Mouse (Mus musculus): ENCODE measurements around the gene Crhr2. TPM values are rescaled to one million over a fixed set of nuclear protein-coding genes. Genes with fewer than 3 reads are reported as not detected.

The Crhr2 gene
- total RNA-seq, 2 experiments from 2014 or later: 2.1 to 2.6 TPM

DNA sequence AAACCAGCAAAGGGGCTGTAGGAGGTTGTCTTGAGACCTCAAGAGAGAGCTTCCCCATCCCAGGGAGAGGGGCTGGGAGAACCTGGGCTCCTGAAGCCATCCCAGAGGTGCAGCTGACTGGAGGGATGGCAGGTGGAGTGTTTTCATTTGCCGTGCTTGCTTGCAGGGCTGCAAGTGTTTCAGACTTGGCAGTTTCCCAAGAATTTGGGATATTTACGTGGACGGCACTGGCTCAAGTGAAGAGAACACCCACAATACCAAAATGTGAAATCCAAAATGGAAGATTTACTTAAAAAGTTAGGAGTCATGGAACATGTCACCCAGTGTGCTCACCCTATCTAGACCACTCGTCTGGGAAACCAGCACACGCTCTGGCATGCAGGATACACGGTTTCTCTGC is 2.2 kb downstream of the Crhr2 start:
- DNase-seq (ENCODE audit: low spot score in 2 of 2): no peak
- intact Hi-C loops (cut with DNase I): no loop called here

DNA sequence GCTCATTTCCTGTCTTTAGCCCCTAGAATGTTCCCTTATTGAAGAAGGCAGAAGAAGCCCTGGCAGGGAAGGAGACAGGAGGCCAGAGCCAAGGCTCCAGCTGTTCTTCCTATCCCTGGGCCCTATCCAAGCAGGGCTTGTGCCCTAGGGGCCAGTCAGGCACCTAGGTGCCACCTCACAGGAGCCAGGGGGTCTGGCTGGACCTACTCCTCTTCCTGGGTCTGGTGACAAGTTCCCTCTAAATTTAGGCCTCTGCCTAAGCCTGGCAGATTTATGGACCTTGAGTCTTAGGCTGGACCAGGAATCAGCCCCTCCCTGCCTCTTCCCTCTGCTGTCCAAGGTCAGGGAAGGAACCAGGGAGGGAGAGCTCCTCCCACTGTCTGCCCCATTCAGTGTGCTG is 4.4 kb downstream of the Crhr2 start:
- intact Hi-C loops (cut with DNase I): no loop called here
- no peak for DNase-seq (ENCODE audit: low spot score in 2 of 2)

DNA sequence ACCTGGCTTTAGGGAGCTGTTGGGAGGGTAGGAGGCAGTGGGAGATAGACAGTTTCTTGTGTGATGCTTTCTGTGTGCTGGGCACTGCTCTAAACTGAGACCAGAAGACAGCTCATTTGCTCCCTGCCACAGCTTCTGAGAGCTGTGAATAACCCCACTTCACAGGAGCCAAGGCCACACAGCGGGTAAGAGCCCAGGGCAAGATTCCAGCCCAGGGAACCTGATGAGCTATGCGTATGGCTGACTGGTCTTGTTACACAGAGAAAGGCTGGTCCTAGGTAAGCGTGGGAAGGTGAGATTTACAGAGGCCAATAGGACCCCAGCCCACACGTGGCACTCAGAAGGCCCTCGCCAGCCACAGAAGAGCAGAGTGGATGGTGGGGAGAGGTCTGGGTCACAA is 6.2 kb downstream of the Crhr2 start:
- DNase-seq (ENCODE audit: low spot score in 2 of 2): no peak
- intact Hi-C loops (cut with DNase I): no loop called here

DNA sequence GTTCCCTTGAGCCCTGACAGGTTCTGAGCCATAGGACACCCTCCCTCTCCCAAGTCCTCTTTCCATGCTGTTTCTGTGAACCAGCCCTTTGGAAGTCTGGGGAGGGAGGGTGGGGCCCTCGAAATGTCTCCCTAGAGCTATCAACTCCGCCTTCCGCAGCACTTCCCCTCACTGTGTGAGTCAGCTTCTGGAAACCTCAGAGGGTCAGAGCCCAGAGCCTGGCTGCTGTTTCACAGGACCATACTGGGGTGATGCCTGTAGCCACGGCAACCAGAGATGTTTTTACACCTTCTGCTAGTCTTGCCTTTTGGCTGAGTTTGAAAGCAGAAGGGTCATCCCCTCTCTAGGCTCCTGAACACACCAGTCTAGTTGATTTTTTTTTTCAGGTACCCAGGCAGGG is 9.8 kb downstream of the Crhr2 start:
- intact Hi-C loops (cut with DNase I): no loop called here

DNA sequence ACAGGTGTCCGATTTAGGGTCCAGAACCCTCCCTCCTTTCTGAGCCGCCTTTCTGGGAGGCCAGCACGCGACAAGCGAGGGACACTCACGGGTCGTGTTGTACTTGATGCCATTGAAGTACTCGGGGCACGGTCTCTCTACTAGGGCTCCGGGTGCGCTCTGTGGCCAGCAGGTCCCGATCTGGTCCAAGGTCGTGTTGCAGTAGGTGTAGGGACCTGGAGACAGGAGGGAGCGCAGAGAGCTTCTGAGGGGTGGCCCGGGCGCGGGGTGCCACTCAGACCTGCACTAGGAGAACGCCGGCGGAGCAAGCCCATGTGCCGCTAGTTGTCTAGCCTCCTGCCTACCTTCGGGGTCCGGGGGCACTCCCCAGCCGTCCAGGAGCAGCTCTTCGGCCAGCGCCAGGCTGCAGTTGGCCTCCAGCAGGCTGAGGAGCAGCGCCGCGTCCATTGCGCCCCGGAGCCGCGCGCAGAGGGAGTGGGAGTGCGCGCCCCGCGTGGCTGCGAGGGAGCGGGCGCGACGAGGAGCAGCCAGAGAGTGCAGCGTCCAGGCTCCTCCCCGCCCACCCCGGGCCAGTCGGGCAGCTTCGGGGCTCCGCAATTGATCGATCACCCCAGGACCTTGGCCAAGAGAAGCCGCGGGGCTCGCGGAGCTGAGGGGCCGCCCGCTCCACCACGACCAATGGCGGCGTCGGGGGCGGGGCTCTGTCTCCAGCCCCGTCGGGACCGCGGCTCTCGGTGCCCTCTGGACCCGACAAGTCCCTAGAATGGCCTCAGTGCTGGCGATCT is 15.3 kb downstream of the Crhr2 start:
- peak in 1 of 2 experiments; percentile 9 for DNase-seq (ENCODE audit: low spot score in 2 of 2)

More for the DNA sequence above, 9.8 kb downstream of the Crhr2 start:
- DNase-seq (ENCODE audit: low spot score in 2 of 2): no peak

DNA sequence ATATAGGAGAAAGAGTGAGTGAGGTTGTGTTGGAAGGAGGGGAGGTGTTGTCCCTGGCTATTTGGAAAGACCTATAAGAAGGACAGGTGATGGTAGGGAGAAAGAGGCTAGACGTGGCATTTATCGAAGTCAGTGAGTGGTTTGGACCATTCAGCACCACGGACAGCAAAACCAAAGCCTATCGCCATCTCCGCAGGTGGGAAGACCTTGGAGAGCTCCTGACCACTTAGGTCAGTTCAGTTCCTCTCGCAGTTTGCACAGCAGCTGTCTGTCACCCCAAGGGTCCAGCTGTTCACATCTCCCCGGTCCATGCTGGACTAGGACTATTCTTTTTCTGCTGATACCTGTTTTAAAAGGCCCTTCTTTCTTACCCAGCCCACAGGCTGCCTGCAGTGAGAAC is 24.5 kb downstream of the Crhr2 start:
- DNase-seq (ENCODE audit: low spot score in 2 of 2): no peak

More for the DNA sequence above, 15.3 kb downstream of the Crhr2 start:
- intact Hi-C loops (cut with DNase I): no loop called here

DNA sequence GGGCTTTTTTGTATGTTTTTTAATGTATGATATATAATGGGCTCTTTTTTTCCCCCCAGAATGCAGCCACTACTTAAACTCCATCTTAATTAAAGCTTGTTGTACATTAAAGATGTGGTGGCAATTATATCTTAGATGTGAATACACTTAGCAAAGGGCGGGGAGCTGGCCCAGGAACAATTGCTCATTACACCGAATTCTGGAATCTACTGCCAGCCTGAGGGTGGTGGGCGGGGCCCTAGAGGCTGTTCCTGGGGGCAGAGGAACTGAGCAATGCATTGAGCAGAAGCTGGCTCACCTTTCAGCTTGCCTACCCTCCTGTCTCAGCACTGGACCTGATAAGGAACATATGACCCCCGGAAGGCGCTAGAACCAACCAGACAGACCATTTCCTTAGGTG is 34.2 kb downstream of the Crhr2 start:
- DNase-seq (ENCODE audit: low spot score in 2 of 2): peak in 1 of 2 experiments; percentile 19
- intact Hi-C loops (cut with DNase I): no loop called here

More for the DNA sequence above, 24.5 kb downstream of the Crhr2 start:
- intact Hi-C loops (cut with DNase I): no loop called here

DNA sequence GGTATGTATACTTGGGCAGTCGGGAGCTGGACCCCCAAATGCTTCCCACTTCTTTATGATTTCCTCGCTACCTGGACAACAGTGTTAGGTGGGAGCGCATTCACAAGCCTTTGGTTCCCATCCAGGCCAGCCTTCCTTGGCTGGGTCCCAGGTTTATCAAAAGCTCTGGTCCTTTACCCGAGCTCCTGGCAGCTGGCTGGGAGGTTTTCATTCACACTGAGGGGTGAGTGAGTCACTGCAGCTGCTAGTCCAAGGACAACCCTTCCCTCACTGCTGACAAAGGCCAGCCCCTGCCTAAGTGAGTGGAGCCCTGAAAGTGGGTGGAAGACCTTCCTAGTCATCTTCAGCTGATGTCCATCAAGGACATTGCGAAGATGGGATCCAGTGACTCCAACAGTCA is 34.8 kb downstream of the Crhr2 start:
- intact Hi-C loops (cut with DNase I): no loop called here
- DNase-seq (ENCODE audit: low spot score in 2 of 2): peak; percentile 33 to 36

DNA sequence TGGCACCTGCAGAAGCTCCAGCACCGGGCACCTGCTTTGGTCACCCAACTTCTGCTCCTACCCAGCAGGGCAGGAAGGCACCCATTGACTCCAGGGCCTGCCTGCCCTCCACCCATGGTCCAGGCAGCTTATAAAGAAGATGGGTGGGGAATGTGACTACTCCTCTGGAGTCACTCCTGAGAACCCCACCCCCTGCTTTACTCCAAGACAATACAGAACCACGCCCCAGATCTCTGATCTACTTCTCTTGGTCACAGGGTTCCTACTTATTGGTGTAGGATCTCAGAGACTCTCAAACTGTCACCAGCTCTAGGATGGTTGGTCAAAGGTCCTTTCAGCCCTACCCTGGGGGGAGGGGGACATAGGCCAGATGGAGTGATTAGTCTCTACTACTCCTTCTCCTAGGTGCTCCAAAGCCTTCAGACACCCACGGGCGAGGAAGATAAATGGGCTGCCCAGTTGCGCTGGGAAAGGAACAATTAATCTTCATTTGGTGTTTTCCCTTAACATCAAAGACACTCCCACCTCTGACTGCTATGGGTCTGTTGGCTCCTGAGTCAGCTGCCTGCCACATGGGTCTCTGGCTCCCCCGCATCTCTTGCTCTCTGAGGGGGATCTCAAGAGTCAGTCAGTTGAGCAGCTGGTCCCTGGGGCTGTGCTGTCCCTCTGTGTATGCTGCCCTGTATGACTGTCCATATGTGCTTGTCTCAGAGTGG is 39.2 kb downstream of the Crhr2 start:
- intact Hi-C loops (cut with DNase I): no loop called here
- DNase-seq (ENCODE audit: low spot score in 2 of 2): no peak

DNA sequence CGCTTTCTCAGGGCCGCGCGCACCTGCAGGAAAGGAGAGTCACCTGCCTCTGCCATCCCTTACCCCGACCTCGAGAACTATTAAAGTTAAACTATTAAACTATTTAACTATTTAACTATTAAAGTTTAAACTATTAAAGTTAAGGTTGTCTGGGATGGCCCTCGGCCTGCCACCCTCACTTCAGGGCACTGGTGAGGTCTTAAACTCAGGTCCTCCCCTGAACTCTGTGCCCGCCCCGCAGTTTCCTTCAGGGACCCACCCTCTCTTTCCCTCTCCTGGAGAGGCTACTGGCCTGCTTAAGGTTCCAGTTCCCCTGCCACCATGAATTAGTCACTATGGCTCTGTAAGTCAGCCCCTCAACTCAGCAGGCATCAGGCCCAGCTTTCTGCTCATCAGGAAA is 41.4 kb downstream of the Crhr2 start:
- DNase-seq (ENCODE audit: low spot score in 2 of 2): no peak
- intact Hi-C loops (cut with DNase I): no loop called here

DNA sequence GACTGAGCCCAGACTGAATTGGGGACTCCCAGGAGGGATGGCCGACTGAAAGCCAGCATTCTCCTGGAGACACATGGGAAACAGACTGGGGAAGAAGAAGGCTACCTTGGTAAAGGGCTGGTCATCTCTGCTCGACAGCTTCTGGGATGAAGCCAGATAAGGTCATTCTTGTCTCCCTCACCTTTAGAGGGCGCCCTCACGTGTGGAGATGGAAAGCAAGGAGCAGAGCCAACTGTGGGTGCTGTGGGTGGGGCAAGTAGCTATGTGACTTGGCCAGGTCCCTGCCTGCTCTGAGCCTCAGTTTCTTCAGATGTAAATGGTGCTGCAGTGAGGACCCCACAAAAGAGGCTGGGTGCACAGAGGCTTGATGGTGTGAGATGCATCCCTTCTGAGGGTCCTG is 42.2 kb downstream of the Crhr2 start:
- intact Hi-C loops (cut with DNase I): no loop called here
- DNase-seq (ENCODE audit: low spot score in 2 of 2): no peak

DNA sequence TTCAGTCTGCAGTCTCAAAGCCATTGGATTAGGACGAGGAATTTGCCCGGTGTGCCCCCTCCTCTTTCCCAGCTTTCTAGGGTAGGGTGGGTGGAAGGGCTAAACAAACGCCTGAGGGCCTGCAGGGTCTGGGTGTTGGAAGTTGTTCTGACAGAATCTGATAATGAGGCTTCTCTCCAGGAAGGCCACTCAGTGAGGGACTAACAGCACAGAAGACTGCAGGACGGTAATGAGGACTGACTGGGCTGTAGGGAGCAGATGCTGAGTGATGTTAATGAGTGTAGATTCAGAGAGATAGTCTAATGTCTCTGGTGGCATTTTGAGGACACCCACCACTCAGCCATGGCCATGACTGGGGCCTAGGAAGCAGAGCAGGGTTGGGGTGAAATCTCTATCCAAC is 45.5 kb downstream of the Crhr2 start:
- intact Hi-C loops (cut with DNase I): no loop called here

DNA sequence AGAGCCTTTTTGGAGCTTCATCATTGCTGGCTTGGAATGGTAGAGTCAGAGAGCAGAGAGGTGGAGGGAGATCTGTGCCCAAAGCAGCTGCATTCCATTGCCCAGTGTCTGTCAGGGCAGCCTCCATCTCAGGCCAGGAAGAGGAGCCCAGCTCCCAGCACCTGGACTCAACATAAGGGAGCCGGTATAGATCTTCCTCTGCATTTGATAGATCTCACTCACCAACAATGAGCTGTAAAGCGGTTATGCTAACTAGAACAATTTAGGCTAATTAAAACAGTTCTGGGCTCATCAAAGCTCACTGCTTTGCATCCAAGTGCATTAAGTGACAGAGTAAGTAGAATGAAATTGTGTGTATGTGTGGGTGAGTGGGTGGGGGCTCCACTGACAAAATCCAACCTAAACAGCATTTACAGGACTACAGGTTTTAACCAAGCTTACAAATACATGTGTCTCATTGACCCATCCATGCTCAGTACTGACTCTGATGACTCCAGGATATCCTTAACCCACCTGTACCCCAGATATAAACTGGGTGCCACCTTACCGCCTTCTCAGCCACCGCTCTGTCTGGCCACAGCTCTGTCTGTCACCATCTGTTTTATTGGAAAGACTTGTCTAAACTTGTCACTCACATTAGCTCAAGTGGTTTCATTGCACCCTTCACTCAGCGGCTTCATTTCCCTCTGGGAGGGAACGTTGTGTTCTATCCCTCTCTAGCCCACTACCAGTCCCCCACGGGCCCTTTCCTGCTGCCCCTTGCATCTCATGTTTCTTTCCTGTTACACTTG is 50.4 kb downstream of the Crhr2 start:
- intact Hi-C loops (cut with DNase I): no loop called here
- no peak for DNase-seq (ENCODE audit: low spot score in 2 of 2)

More for the DNA sequence above, 45.5 kb downstream of the Crhr2 start:
- DNase-seq (ENCODE audit: low spot score in 2 of 2): no peak

DNA sequence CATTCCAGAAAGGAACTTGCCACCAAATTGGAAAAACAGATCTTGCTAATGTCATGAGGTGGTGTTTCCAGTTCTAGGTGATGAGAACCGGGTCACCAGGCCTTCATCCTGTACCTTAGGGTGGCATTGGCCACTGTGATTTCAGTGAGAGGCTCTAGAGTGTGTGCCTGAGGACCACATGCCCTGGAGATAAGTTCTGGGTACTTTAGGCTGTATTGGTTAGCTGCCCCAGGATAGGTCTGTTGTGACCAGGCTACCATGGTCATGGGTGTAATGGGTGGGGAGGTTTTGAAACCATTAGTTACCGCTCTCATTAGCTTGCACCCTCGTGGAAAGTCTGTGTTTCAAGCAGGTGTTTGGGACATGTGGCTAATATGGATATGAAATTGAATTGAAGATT is 51.4 kb downstream of the Crhr2 start:
- no peak for DNase-seq (ENCODE audit: low spot score in 2 of 2)

DNA sequence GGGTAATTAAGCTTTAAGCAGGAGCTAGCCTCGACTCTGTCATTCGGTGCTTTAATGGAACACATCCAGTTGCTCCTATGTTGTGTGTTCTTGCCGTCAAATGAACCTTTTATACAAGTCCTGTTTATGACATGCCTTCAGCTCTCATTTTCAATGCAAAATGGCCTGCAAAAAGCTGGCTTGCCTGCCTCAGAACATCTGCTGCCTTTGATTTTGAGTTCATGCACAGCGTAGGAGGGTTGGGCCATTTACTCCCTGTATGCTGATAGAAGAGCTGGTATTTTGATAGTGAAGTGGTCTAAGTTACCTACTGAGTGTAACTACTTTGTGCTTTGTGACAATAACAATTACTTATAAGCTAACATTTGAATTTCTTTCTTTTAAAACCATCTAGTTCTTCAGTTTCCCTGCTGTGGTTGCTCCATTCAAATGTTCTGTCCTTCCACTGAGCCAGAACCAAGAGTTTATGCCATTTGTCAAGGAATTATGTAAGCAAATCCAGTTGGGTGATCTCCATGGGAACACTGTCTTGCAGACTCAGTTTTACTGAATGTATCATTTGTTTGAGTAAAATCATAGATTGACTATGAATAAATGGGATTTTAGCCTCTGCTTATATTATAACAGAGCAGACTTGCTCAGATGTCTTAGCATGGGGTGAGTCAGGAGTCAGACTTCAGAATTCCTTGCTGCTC is 56.1 kb downstream of the Crhr2 start:
- no peak for DNase-seq (ENCODE audit: low spot score in 2 of 2)
- intact Hi-C loops (cut with DNase I): loop anchor here (5.0 kb wide), 1 partner anchor 91 kb away; no protein-coding TSS in a partner anchor

More for the DNA sequence above, 51.4 kb downstream of the Crhr2 start:
- intact Hi-C loops (cut with DNase I): no loop called here

DNA sequence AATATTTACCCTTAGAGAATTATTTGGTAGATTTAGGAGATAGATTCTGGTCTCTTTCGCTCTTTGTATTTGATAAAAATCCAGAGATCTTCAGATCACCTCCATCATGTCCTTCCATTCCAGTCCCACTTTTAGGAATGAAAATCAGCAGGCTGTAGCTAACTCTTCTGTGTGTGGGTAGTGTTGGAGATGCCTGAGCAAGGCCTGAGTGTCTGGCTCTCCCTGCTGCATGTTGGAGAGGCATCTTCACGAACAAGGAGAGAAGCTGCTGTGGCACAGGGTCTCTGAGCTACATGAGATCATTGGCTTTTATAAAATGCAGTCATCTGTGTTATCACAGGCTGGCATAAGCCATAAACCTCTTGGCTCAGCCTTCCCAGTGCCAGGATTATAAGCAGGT is 66.9 kb downstream of the Crhr2 start:
- intact Hi-C loops (cut with DNase I): no loop called here
- no peak for DNase-seq (ENCODE audit: low spot score in 2 of 2)

DNA sequence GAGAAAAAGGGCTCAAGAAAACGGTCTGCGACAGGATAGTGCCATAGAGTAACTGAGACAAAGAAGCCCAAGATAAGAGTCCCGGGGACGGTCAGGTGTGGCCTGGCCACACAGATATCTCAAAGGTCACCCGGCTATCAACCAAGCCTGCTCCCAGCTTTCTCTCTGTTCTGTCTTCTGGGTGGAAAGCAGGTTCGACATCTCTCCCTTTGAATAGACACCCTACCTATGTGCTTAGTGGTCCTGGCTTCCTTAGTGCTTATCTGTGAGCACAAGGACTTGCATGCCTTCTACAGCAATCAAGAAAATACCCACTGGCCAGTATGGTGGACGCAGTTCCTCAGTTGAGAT is 68.4 kb downstream of the Crhr2 start:
- DNase-seq (ENCODE audit: low spot score in 2 of 2): no peak

DNA sequence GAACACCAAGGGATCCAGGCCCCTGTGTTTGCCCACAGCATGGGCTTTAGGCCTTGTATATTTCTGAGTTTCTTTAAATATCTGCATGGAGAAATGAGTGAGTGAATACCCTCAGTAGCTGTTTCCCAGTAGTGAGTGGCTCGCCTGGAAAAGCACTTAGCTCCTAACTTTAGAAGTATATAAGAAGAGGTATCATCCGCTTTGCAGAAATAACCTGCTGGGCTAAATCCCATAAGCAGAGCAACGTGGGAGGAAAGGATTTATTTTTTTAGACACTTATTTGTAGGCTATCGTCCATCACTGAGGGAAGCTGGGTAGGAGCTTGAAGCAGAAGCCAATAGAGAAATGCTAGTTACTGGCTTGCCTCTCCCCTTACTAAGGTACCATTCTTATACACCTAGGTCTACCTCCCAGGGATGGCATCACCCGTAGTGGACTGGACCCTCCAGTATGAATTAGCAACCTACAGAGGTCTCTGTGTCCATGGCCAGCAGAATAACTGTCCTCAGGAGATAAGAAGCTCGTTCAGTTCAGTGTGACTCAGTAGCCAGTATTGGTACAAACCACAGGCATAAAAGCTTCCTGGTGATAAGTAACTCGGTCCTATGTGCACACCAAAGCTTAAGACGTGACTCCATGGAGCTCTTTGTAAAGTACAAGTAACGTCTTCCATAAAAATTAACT is 68.9 kb downstream of the Crhr2 start:
- intact Hi-C loops (cut with DNase I): no loop called here
- no peak for DNase-seq (ENCODE audit: low spot score in 2 of 2)

More for the DNA sequence above, 68.4 kb downstream of the Crhr2 start:
- intact Hi-C loops (cut with DNase I): no loop called here

DNA sequence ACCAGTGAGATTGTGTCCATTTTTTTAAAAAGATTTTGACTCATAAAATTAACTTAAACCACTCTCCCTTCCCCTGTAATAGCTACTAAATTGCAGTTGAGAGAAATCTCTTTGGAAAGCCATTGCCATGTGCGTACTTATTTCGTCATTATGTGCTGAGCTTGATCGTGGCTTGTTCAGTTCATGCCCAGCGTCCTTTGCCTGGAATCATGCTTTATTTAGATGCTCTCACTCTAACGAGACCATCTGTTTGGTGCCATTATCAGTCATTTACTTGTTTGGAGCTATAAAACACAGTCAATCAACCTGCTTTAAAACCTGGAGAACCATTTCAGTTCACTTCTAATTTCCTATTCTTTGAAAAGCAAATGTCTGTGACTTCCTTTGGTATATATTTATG is 70.6 kb downstream of the Crhr2 start:
- no peak for DNase-seq (ENCODE audit: low spot score in 2 of 2)
- intact Hi-C loops (cut with DNase I): no loop called here
